Mouse (Mus musculus) erythroid progenitor cell, adult 5-6 weeks (primary cell): ENCODE data around the gene Dhcr24. TPM values are rescaled to one million over a fixed set of nuclear protein-coding genes. Genes with fewer than 3 reads are reported as not detected.
A peak's percentile ranks its signal among the peaks of the same experiment; 100 is the strongest.

Experiments
- ATAC-seq: replicated peaks from 2 replicates; pipeline ENCODE4 v1.8.0; 2016; ENCODE audit warnings: moderate number of reproducible peaks, mild to moderate bottlenecking, moderate TSS enrichment, inconsistent platforms; ENCODE audit not compliant: poor library complexity, low FRiP score, severe bottlenecking
- total RNA-seq, 2 experiments: library from RNA; stranded (forward) in 1 of 2; stranded (reverse) in 1 of 2; fragments of 150-400 nt in 1 of 2; fragments of 186-747, 209-891 nt in 1 of 2; gene quantifications; 2 replicates each; pipeline versions ENCODE4 v1.2.3 to v1.2.4; 2015 to 2017; ENCODE audit warnings: low replicate concordance in 2 of 2

Gene Dhcr24
- total RNA-seq, 2 experiments from 2014 or later = 1.9 to 6.7 TPM

DNA sequence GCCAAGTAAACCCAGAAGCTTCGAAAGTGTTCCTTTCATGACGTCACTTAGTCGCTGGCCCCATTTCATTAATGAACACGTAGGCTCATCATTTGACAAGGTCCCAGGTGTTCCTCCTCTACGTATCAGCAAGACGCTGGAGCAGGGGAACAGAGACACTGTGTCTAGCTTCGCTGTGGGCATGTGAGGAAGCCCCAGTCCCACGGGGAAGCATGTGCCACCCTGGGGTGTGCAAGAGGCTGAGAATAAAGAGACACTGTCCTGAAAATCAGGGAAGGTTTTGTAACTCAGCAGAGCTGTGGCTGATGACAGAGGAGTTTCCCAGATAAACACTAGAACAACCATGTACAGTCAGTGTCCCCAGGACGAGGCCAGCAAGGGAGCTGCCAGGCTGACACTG is 36.2 kb downstream of the Dhcr24 start:
- no peak for ATAC-seq

DNA sequence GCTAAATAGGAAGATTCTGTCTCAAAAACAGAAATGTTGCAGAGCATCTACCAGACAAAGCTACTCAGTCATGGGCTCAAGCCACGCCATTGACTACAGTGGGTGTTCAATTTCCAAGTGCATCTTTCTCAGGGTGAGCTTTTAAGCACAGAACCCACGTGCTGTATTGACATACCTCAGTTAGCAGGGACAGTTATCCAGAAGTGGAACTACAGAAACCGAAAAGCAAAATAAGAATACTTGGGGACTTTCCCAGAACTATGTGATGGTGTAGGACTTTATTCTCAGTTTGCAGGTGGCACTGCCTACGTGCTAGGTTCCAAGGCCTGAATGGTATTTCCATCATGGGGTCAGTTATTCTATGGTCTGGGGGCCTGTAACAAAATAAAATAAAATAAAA is 36.9 kb downstream of the Dhcr24 start:
- no peak for ATAC-seq

DNA sequence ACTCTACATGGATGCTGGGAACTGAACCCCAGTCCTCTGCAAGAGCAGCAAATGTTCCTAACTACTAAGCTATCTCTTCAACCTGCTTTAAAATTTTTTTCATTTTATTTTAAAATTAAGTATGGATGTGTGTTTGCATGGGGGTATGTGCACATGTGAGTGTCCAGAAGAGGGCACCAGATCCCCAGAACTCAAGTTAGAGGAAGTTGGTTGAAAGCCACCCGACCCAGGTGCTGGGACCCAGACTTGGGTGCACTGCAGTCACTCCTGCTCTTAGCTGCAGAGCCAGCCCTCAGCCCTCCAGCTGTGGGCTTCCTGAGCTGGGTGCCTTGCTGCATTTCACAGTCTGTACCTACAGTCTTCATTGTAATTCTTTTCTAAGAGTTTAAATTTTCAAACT is 38.6 kb downstream of the Dhcr24 start:
- ATAC-seq = no peak

DNA sequence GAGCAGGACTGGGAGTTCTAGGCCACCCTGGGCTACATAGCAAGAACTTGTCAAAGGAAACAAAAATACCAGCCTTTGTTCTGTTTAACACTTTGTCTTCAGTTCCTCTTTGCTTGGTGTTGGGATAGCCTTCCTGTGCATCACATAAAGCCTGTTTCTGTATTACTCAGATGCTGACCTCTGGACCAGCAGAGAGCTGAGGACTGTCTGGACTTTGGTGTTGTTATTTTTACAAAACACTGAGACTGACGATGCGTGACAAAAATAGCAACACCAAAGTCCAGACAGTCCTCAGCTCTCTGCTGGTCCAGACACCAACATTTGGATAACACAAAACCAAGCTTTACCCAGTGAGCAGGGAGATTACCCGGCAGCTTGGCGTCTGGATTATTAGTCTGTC is 39.9 kb downstream of the Dhcr24 start:
- no peak for ATAC-seq

DNA sequence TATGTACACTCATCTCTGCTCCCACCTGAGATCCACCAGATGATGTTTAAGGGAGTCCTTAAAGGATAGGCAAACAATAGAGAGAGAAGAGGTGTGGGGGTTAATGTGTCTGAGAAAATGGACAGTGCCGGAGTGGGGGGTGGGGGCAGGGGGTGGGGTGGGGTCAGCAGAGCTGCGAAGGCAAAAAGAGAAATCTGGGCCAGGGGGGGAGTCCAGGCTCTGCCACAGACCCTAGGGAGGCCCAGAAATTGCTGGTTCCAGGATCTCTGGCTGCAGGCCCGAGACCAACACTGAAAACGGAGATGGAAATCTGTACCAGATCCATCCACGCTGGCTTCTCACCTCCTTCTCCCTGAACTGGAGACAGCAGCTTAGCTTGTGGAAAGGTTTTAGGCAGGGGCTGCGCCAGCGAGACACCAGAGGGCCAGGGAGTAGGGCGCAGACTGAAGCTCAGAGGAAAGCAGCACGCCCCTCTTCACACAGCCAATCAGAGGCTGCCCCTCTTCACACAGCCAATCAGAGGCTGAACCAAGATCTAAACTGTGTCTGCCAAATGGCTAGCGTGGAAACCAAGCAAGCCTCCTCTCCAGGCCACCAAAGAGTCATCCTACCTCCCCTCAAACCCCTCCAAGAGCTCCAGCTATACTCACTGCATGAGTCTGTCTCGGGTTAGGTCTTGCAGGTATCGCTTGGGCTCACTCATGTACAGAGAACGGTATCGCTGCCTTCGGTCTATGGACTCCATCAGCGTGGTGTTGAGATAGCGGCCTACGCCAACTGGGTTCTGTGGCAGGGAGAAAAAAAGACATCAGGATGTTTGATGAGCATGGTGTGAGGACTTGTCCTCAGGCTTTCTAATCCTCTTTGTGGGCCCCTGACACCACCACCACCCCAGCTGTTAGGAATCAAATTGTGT is 46.1 kb downstream of the Dhcr24 start:
- no peak for ATAC-seq

DNA sequence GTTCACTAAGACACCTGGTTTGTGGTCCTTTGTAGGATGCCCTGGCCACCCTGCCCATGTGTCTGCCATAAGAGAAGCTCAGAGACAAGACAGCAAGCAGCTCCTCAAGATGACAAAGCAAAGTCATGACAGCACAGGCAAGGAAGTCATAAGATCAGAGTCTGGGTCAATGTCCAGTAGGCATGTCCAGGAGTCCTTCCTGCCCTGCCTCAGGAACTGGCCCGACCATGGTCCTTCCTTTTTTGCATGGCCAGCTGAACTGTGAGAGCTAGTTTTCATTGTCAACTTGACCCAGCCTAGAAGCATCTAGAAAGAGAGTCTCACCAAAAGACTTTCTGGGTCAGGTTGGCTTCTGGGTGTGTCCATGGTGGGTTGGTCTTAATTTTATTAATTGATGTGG is 47.1 kb downstream of the Dhcr24 start:
- no peak for ATAC-seq

DNA sequence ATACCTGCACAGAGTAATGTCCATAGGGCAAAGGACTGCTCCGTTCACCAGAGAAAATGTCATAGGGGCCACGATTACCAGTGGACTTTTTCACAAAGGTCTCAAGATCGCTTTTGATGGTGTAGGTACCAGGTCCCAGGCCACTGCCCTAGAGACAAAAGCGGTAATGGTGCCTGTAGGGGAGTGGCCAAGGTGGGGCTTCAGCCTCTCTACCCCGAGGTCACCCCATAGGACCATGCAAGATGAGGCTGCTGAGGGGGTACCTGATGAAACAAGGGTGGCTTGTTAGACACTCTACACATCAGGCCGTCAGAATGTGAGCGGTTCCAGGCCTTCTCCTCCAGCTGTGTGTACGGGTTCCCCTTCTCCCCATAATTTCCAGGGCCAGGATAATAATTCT is 52.3 kb downstream of the Dhcr24 start:
- ATAC-seq = no peak

DNA sequence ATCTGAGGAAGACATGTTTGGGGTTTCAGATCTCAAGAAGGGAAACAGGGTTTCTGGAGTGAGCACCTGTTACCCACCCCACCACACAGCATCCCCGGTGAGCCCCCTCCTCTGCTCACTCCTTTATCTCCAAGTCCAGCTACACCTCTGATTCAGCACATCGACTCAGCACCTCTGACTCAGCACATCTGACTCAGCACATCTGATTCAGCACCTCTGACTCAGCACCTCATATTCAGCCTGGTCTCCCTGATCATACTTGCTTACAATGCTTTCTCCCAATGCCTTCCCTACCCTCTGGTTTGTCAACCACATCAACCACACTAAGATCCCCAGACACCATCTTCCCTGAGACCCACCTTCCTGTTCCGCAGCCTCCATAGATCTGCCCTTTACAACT is 52.7 kb downstream of the Dhcr24 start:
- ATAC-seq = peak; percentile 87

DNA sequence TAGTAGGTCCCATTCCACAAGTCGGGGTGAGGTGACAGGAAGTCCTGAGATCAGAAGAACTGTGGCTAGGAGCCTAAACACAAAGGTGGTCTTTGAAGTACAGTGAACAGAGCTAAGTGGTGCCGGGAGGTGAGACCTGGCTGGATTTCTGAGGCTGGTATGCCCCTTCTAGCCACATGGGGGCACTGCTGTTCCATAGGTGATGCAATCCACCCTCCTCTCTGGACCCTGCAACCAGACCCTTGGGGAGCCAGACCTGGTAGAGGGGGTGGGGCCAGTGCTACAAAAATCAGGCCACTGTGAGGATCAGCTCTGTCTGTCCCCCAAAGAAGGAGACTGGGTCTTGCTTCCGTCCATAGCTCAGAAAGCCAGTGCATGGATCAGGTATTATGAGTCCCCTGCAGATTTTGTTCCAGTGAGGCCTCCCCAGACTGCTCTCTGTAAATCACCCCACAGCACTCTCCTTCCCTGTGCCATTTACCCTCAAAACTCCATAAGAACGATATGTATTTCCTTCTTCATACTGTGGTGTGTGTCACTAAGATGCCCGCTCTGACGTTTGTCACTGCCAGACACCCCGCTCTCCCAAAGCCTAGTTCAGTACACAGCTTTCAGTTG is 53.5 kb downstream of the Dhcr24 start:
- peak; percentile 79 for ATAC-seq

DNA sequence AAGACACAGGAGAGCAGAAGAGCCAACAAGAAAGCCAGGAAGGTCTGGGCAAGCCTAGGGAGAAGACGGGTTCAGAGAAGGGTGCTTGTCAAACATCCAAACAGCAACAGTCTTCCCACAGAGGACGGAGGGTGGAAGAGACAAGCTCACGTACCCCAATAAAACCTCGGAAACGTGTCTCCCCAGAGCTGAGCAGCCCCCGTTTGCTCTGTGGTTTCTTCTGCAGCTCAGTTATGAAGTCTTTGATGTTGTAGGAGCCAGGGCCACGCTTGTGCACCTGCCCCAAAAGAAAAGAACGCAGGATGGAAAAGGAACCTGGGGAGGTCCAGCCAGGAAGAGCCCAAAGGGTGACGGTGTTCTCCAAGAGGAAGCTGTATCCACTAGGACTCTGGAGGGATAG is 54.0 kb downstream of the Dhcr24 start:
- no peak for ATAC-seq

DNA sequence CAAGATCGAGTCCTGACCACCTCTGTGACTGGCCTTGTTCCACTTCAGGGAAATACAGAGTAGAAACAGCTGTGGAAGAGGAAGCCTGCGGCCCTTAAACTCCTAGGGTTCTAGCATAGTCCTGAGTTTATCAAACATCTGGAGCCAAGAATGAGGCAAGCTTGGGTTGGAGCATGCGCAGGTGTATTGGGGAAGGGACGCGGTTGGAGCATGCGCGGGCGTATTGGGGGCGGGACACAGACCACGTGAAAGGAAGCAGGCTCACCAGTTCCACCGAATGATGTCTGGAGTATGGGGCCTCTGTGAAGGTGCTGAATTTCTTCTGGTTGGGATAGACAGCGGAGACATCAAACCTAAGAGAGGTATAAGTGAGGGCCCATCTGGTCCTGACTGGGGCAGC is 54.8 kb downstream of the Dhcr24 start:
- no peak for ATAC-seq

DNA sequence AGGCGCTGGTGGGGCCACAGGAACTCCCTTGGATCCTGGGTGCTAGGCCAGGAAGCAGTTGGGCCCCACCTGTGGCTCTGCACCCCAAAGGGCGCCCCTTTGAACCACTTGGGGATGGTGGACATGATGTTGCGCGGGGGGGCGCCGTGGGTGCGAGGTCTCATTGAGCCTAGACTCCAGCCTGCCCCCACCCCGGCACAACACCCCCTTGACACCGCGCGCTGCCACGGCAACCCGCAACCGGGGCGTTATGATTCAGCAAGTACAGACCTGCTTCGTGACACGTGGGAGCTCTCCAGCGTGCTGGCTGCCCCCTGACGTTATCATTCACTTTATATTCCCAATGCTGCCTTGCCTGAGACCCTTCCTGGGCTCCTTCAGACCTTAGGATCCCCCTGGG is 56.2 kb downstream of the Dhcr24 start, which contains the start of gene Lexm:
Gene Lexm (minus strand): TSS at position 186 of the 400 bp plus-strand sequence.
- no peak for ATAC-seq

DNA sequence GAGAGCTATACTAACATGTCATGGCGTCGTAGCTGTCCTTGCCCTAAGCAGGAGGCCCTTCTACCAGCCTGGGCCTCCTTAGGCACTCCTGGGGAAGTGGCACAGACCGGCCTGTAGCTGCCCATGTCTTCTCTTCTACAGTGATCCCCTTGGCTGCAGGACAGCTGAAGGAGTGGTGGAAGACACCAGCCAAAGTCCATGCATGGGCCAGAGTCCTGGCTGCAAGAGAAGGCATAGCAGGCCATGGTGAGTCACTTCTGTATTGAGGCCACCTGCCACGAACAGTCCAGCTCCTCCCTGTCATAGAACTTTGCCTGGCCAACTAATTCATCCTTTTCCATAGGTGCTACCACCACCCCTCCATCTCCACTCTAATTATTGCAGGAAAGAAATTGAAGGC is 58.1 kb downstream of the Dhcr24 start:
- ATAC-seq = no peak

DNA sequence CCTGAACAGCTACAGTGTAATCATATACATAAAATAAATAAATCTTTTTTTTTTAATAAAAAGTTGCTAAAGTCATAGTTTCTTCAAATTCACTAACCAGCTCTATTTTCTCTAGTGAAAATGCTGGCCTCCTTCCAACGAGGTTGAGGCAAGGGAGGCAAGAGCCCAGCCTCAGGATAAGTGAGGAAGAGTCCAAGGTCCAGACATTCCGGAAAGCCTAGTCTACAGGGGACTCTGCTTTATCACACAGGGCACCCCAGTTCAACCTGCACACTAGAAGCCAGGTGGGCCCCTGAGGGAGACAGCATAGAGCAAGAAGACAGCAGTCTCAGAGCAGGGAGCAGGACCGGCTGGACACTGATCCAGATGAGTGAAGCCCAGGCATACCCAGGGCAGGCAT is 60.6 kb downstream of the Dhcr24 start:
- ATAC-seq = no peak

DNA sequence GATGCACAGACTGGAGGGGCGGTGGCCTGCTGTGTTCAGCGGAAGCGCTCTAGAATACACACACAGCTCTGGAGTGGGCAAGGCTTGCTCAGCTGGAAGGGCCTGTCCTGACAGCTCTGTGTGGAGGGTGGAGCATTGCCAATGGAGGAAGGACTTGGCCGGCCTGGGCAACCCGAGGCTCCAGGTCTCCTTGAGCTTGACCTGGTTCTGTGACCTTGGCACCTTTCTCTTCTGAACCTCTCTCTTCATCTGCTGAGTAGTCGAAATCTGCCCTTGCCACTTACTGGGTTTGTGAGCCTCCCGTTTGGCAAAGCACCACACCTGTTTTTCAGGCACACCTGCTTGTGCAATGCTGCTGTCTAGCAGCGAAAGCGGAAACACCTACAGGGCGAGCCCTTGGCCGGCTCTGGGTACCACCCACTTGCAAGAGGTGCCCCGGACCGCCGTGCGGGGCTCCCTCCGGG is 61.2 kb downstream of the Dhcr24 start, which contains the start of gene Ttc22:
Gene Ttc22 (plus strand): TSS at position 403 of the 464 bp plus-strand sequence.
- no peak for ATAC-seq

DNA sequence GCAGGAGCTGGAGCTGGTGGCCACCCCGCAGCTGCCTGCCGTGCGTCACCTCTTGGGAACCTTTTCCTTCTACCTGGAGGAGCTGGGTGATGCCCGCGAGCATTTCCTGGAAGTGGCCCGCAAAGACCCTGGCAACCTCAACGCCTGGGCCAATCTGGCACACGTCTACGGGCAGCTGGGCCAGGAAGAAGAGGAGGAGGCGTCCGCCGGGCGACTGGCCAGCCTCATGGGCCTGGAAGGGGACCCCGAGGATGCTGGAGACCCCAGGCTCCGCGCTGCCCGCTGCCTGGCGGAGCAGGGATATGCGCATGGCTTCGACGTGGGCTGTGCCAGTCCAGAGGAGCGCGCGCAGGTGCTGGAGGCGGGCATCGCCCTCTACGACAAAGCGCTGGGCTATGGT is 61.9 kb downstream of the Dhcr24 start:
- no peak for ATAC-seq

DNA sequence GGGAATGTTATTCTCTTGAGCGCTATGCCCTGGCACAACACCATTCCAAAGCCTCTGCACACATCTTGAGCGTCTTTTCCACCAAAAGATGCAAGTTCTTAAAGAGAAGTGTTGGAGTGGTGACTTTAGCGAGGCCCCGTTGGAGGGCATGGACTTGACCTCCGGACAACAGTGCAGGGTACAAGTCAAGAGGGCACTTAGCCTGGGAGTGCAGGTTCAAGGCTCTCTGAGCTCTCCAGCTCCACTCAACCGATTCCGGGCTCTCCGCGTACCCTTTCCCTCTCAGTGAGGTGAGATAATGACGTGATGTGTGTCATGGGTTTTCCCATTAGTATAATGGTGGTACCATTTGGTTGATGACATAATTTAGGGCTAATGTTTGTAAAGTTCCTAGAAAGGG is 63.4 kb downstream of the Dhcr24 start:
- ATAC-seq = no peak

DNA sequence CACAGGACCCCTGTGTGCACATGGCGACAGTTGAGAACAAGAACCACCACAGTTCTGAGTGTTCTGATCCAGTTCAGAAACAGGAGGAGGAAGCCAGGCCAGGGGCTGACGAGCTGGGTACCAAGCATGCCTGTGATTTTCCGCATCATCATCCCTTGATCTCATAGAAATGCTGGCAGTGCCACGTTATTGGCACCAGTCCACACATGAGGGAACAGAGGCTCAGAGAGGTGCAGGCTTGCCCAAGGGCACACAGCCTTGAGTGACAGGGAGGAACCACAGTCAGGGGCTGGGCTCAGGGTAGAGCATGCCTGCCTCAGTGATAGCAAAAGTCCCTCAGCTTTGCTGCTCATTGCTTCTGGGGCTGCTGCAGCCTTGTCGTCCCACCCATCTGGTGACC is 67.0 kb downstream of the Dhcr24 start:
- ATAC-seq = no peak

DNA sequence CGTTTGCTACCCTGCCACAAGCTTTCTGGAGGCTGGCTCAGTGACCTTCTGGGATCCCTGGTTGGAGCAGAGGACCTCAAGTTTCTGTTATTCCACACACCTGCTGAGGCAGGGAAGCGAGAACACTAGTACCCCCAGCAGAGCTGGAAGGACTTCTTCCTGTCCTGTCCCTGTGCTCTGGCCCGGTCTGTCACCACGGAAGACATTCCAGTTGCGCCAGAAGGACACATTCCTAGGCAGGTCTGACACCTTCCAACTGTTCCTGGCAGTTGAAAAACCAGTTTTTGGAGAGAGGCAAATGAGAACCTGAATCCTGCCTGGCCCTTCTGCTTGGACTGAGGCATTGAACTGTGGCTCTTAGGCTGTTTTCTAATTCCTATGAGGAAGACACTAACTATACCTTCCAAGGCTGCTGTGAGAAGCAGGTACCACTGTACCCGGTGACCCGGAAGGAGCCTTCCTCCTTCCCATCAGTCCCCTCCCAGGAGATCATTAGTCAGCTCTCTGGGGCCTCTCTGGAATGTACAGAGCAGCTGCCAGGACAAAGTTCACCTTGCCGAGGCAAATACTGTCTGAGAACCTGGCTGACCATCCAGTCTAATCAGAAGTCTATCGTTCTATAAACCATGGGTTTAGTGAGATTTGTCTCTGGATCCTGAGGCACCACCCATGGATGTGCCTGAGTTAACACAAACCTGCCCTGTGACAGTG is 68.0 kb downstream of the Dhcr24 start:
- ATAC-seq = no peak

DNA sequence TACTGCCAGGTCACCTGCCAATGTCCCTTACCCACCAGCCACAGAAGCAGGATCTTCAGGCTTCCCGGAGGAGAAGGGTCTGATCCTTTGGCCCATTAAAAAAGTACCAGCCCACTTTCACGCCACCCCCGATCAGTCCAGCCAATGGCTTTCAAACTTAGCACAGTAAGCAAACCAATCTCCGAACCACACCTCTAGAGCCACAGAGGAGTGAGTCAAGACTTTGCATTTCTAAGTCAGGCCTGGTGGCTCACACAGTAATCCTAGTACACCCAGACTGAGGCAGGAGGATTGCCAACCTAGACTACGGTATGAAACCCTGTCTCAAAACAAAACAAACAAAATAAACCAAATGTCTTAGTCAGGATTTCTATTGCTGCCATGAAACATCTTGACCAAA is 68.5 kb downstream of the Dhcr24 start:
- ATAC-seq = no peak
